Mouse (Mus musculus) CH12.LX (cell line): Measurements from ENCODE around the gene Mettl7a2. TPM values are rescaled to one million over a fixed set of nuclear protein-coding genes. Genes with fewer than 3 reads are reported as not detected.
"Not testable (repeated sequence)": the region's sequence is repeated elsewhere in the genome, so short reads cannot be mapped to it uniquely, and the experiment has no call there.

Experiments used
- DNase-seq: peaks from one replicate; pipeline ENCODE4 v3.0.0-alpha.2; 2013; ENCODE audit errors: extremely low read depth
- H3K27ac ChIP-seq: 2 replicates; pipeline ENCODE4 v1.5.1; 2012; ENCODE audit warnings: low read depth, mild to moderate bottlenecking, control low read depth, moderate library complexity; ENCODE audit not compliant: insufficient read depth
- H3K27me3 ChIP-seq: replicated peaks from 2 replicates; pipeline ENCODE3; 2012; ENCODE audit warnings: inconsistent platforms
- H3K36me3 ChIP-seq, 2 experiments: replicated peaks in 1 of 2; 2 replicates each; pipeline versions ENCODE3 to v1.6.1; 2012; ENCODE audit warnings: inconsistent platforms in 1 of 2, low read length in 1 of 2, mild to moderate bottlenecking in 1 of 2, mixed read lengths in 1 of 2, moderate library complexity in 1 of 2; ENCODE audit not compliant: control insufficient read depth in 1 of 2, insufficient read depth in 1 of 2
- H3K4me1 ChIP-seq, 2 experiments: 2 replicates each; pipeline ENCODE4 v1.6.1; 2012; ENCODE audit warnings: inconsistent platforms in 1 of 2, moderate library complexity in 1 of 2; ENCODE audit not compliant: insufficient read depth in 2 of 2, control insufficient read depth in 1 of 2
- H3K4me2 ChIP-seq: 2 replicates; pipeline ENCODE4 v1.6.1; 2012; ENCODE audit warnings: low read depth, mild to moderate bottlenecking, control low read depth; ENCODE audit not compliant: poor library complexity, insufficient read depth, severe bottlenecking
- H3K4me3 ChIP-seq, 3 experiments: fragments of 150-350 bp in 1 of 3; sonication (generic) in 1 of 3; replicated peaks in 1 of 3; 2 replicates each; pipeline versions ENCODE3 to v1.5.1; 2011 to 2012; ENCODE audit warnings: low read depth in 2 of 3, low read length in 2 of 3, mild to moderate bottlenecking in 2 of 3, moderate library complexity in 2 of 3, control low read depth in 1 of 3, improper control_type of control experiment in 1 of 3, inconsistent platforms in 1 of 3, mixed read lengths in 1 of 3; ENCODE audit not compliant: poor library complexity in 1 of 3
- H3K79me2 ChIP-seq: replicated peaks from 2 replicates; pipeline ENCODE4 v1.6.1; 2012; ENCODE audit warnings: mild to moderate bottlenecking, moderate library complexity; ENCODE audit not compliant: control insufficient read depth, poor library complexity, insufficient read depth, severe bottlenecking; ENCODE audit errors: extremely low read depth
- H3K9ac ChIP-seq: 2 replicates; pipeline ENCODE4 v1.6.1; 2012; ENCODE audit warnings: low read depth, mild to moderate bottlenecking, control low read depth, moderate library complexity; ENCODE audit not compliant: insufficient read depth
- H3K9me3 ChIP-seq: replicated peaks from 2 replicates; pipeline ENCODE3; 2012; ENCODE audit warnings: low read length, inconsistent platforms, mixed read lengths
- CTCF ChIP-seq, 2 experiments: IDR thresholded peaks in 1 of 2; conservative IDR thresholded peaks in 1 of 2; 2 replicates each; pipeline ENCODE4 v1.5.1; 2011 to 2012; ENCODE audit warnings: low read depth in 2 of 2, low read length in 2 of 2, improper control_type of control experiment in 1 of 2, inconsistent platforms in 1 of 2, mild to moderate bottlenecking in 1 of 2, moderate library complexity in 1 of 2
- ELF1 ChIP-seq: IDR thresholded peaks from 2 replicates; pipeline ENCODE4 v1.6.1; 2014; ENCODE audit warnings: low read depth, mild to moderate bottlenecking, inconsistent platforms, low read length, improper control_type of control experiment
- MAFK ChIP-seq: IDR thresholded peaks from 2 replicates; pipeline ENCODE4 v1.6.1; 2011; ENCODE audit warnings: low read length, improper control_type of control experiment; ENCODE audit not compliant: insufficient replicate concordance
- MEF2A ChIP-seq: IDR thresholded peaks from 2 replicates; pipeline ENCODE4 v1.6.1; 2014; ENCODE audit warnings: low read depth, mild to moderate bottlenecking, inconsistent platforms, low read length, improper control_type of control experiment, borderline replicate concordance
- POLR2A ChIP-seq: IDR thresholded peaks from 2 replicates; pipeline ENCODE4 v1.6.1; 2011; ENCODE audit warnings: low read depth, mild to moderate bottlenecking, improper control_type of control experiment, low read length
- RAD21 ChIP-seq: IDR thresholded peaks from 2 replicates; pipeline ENCODE4 v1.6.1; 2011; ENCODE audit warnings: low read depth, mild to moderate bottlenecking, low read length, improper control_type of control experiment, moderate library complexity
- SMC3 ChIP-seq: IDR thresholded peaks from 2 replicates; pipeline ENCODE4 v1.6.1; 2011; ENCODE audit warnings: low read depth, low read length, improper control_type of control experiment
- dilution Hi-C: fragments of 300-500 bp; cut with MboI; formaldehyde crosslinking; loops from 2 replicates; pipeline ENCODE4 v1.14.3; 2020; ENCODE audit warnings: low sequenced_read_pairs; ENCODE audit not compliant: extremely low pct_unique_long_range_greater_than_20kb, extremely low pct_ligation_motif_present
- in situ Hi-C: fragments of 300-500 bp; cut with MboI; formaldehyde crosslinking; loops from 3 replicates; pipeline ENCODE4 v1.14.3; 2019; ENCODE audit warnings: low sequenced_read_pairs, low pct_ligation_motif_present, low pct_unique_long_range_greater_than_20kb, mixed read lengths
- polyA plus RNA-seq: library from polyadenylated mRNA; unstranded; fragments of >175 nt; gene quantifications from 2 replicates; pipeline ENCODE4 v1.2.1, GENCODE M21; 2012; ENCODE audit warnings: low read depth; ENCODE audit not compliant: insufficient read length
- total RNA-seq, 2 experiments: library from RNA; depleted of rRNA; stranded (reverse); fragments of 300-350 nt in 1 of 2; fragments of >200 nt in 1 of 2; gene quantifications; 2 replicates each; pipeline ENCODE4 v1.2.3; 2012 to 2014

The Mettl7a2 gene
- total and polyA plus RNA-seq, 3 experiments = not detected

DNA sequence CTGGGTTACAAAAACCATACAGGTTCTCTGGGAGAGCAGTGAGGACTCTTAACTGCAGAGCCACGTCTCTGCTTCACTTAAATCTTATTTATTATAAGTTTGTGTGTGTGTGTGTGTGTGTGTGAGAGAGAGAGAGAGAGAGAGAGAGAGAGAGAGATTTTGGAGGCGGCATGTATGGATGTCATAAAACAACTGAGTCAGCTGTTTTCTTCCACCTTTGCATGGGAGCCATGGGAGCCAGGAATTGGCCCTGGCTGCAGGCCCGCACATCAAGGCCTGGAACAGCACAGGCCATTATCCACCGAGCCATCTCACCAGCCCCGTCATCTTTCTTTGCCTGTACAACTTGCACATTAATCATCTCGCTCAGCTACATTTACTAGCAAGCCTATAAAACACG lies 14.1 kb downstream of the Mettl7a2 start:
- dilution Hi-C loops = no loop called here
- no peak for DNase-seq
- TF ChIP-seq ELF1 = no peak
- TF ChIP-seq MAFK = peak; percentile 62; the same call in 1 of the 2 replicates
- no peak overlapping the region for H3K9ac ChIP-seq
- no peak overlapping the region for H3K4me3 ChIP-seq
- no peak overlapping the region for H3K4me2 ChIP-seq
- no peaks in the 10 kb centered on the region for H3K36me3 ChIP-seq
- H3K9me3 ChIP-seq = peaks cover 7% of the 10 kb centered on the region
- no peak overlapping the region for H3K27ac ChIP-seq
- no peaks in the 10 kb centered on the region for H3K4me1 ChIP-seq
- in situ Hi-C loops = no loop called here
- no peaks in the 10 kb centered on the region for H3K79me2 ChIP-seq
- peaks cover 4% of the 10 kb centered on the region for H3K27me3 ChIP-seq

DNA sequence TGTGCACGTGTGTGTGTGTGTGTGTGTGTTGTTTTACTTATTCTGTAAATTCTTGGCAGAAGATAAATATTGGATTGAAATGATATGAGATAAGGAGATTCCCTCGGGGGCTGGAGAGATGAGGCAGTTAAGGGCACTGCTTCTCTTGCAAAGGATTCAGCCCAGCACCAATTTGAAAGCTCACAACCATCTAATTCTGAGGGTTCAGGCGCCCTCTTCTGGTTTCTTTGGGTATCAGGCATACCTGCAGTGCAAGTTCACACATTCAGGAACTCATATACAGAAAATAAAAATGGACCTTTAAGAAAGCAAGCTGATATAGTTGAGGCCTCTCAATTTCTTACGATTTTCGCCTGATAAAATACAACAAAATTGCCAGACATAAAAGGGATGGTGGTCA lies 22.1 kb downstream of the Mettl7a2 start:
- H3K79me2 ChIP-seq = no peaks in the 10 kb centered on the region
- peaks cover 6% of the 10 kb centered on the region for H3K9me3 ChIP-seq
- no peak overlapping the region for H3K27ac ChIP-seq
- H3K4me3 ChIP-seq = no peak overlapping the region
- H3K4me1 ChIP-seq = peaks cover 0 to 3% of the 10 kb centered on the region in 2 experiments; a peak in 2 of 4 replicates
- dilution Hi-C loops (no loop called here), in situ Hi-C loops (no loop called here)
- H3K36me3 ChIP-seq = no peaks in the 10 kb centered on the region
- TF ChIP-seq RAD21 = peak; percentile 70
- TF ChIP-seq MEF2A = no peak
- TF ChIP-seq POLR2A = no peak
- TF ChIP-seq CTCF (conservative IDR thresholded peaks at IDR 0.05 in 1 of 2, IDR thresholded peaks at IDR 0.05 in 1 of 2; ENCODE audit: low read depth in 2 of 2, low read length in 2 of 2) = peak; percentile 71 to 76
- peak; percentile 58 for TF ChIP-seq SMC3
- TF ChIP-seq, all 38 proteins: peak for 3
- H3K27me3 ChIP-seq = no peaks in the 10 kb centered on the region
- DNase-seq = peak; percentile 75
- H3K9ac ChIP-seq = no peak overlapping the region
- H3K4me2 ChIP-seq = no peak overlapping the region

DNA sequence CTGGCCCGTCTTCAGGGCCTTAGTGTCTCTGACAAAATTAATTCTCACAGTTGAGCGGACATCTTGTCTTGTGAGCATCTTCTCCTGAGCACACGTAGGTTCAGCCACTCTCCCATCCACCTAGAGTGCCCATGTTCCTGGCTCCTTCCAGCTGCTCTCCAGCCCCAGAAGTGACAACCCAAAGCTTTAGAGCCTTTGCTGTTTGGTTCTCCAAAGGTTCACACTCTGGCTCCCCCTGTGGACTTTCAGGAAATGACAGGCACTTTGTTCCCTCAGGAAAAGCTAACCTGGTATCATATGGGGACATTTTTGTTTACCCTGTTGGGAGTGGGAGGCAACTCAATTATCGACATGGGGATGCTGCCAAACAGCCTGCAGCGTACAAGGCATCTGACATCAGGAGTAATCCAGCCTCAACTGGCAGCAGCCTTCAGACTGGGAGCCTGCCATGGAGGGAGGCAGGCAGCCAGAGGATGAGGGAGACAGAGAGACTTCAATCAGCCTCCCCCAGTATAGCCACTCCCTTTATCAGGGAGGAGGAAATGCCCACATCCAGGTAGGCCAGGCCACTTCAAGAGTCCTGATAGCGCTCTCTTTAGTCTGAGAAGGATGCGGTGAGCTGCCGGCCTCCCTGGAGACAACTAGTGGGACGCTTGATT lies 25.0 kb downstream of the Mettl7a2 start:
- in situ Hi-C loops = not testable (repeated sequence)
- peak in 1 of 2 experiments; percentile 21; a peak in 2 of 4 replicates for TF ChIP-seq CTCF (conservative IDR thresholded peaks at IDR 0.05 in 1 of 2, IDR thresholded peaks at IDR 0.05 in 1 of 2; ENCODE audit: low read depth in 2 of 2, low read length in 2 of 2)
- TF ChIP-seq, all 38 proteins: peak for 1; not testable (repeated sequence) for 37
- H3K9me3 ChIP-seq, H3K9ac ChIP-seq, H3K36me3 ChIP-seq, dilution Hi-C loops, H3K79me2 ChIP-seq, H3K27ac ChIP-seq, H3K4me2 ChIP-seq, DNase-seq, H3K4me1 ChIP-seq, H3K27me3 ChIP-seq, H3K4me3 ChIP-seq: not testable (repeated sequence)
